Mouse (Mus musculus): ENCODE measurements at regions not wholly inside any gene's neighbourhood (a gene's known extent, or its start where the extent isn't known, plus 50 kb on each side); places are given as distances from the start of the nearest gene placed in this dataset.

DNA sequence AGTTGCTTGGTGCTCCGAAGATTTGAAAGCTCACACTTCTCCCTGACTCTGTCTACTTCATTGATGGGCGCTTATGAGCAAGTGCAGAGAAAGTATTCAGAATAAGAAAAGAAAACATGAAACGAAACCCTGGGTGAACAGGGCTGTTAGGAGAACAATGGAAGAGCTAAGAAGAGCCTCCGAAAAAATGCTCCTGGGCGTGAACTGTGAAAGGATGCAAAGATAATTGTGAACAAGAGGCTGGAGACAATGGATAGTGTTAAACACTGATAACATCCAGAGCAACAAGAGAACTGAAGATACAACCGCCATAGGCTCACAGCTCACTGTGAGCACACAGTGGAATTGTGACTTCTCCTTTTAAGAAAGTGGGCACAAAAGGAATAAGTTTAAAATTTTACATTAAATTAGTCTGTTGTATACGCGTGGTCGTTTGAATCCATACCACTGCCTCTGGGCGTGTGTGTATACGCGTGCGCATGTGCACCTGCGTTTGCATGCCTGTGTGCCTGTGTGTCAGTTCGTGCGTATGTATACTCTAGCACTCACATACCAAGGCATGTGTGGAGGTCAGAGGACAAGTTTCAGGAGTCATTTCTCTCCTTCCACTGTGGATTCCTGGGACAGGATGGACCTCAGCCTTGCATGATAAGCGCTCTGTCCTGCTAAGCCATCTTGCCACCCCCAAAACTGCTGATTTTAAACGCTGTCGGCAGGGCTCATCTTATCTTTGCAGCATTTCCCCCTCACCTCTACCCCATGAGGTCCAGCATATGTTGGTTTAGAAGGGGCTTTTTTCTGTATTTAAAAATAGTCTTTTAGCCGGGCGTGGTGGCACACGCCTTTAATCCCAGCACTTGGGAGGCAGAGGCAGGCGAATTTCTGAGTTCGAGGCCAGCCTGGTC is 113.0 kb upstream of the 1700016C15Rik start:
- Histone ChIP-seq H3K4me2 (ENCODE audit: low read depth, low read length) (no peak overlapping the region), H3K4me3 (ENCODE audit: low read depth, low read length) (no peak overlapping the region), H3K9me3 (ENCODE audit: control insufficient read depth, low read length) (no peaks in the 10 kb centered on the region), H3K27ac (replicated peaks; ENCODE audit: low read depth, low read length) (no peak overlapping the region), H3K36me3 (ENCODE audit: control insufficient read depth, insufficient read depth, low read length) (no peaks in the 10 kb centered on the region), H3K27me3 (replicated peaks; ENCODE audit: control insufficient read depth, insufficient read depth, low read length) (no peaks in the 10 kb centered on the region), H3K9ac (ENCODE audit: low read depth, low read length) (no peak overlapping the region), H3K4me1 (ENCODE audit: control insufficient read depth, insufficient read depth, low read length) (no peaks in the 10 kb centered on the region)
- no peak for DNase-seq (ENCODE audit: low spot score)
- no peak for ATAC-seq (ENCODE audit: low read depth)
- 85% methylated on average over 24 of the region's 24 CpGs for WGBS

DNA sequence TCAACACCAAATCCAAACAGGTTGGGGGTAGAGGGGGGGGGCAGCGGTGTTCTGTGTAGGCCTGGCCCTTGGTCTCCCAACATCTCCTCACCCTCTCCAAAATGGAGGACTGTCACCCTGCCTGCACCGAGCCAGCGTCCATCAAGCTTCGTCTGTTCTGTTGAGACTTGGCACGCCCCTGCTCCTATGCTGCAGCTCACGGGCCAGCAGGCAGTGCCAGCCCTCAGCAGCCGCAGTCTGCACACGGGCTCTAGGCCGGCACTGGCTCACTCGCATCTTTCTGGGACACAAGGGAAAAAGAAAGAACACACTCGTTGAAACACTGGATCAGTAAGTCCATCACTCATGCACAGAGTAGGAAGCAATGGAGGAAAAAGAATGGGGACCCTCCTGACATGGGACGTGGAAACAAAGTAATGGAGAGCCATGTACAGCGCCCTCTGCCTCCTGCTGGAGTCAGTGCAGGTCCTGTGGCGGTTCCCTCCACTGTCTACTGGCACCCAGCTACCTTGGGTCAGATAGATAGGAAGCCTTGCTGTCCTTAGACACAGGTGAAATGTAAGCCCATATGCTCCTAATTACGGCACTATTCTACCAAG is 109.0 kb upstream of the 1700016C15Rik start:
- DNase-seq (ENCODE audit: low spot score) (no peak), ATAC-seq (ENCODE audit: low read depth) (no peak)
- no peaks in the 10 kb centered on the region for H3K27me3 ChIP-seq (replicated peaks; ENCODE audit: control insufficient read depth, insufficient read depth, low read length)
- no peaks in the 10 kb centered on the region for H3K9me3 ChIP-seq (ENCODE audit: control insufficient read depth, low read length)
- H3K36me3 ChIP-seq (ENCODE audit: control insufficient read depth, insufficient read depth, low read length) = no peaks in the 10 kb centered on the region
- H3K27ac ChIP-seq (replicated peaks; ENCODE audit: low read depth, low read length) = no peak overlapping the region
- H3K4me1 ChIP-seq (ENCODE audit: control insufficient read depth, insufficient read depth, low read length) = no peaks in the 10 kb centered on the region
- H3K4me2 ChIP-seq (ENCODE audit: low read depth, low read length) = no peak overlapping the region
- 80% methylated on average over 15 of the region's 15 CpGs for WGBS
- no peak overlapping the region for H3K4me3 ChIP-seq (ENCODE audit: low read depth, low read length)
- H3K9ac ChIP-seq (ENCODE audit: low read depth, low read length) = no peak overlapping the region

DNA sequence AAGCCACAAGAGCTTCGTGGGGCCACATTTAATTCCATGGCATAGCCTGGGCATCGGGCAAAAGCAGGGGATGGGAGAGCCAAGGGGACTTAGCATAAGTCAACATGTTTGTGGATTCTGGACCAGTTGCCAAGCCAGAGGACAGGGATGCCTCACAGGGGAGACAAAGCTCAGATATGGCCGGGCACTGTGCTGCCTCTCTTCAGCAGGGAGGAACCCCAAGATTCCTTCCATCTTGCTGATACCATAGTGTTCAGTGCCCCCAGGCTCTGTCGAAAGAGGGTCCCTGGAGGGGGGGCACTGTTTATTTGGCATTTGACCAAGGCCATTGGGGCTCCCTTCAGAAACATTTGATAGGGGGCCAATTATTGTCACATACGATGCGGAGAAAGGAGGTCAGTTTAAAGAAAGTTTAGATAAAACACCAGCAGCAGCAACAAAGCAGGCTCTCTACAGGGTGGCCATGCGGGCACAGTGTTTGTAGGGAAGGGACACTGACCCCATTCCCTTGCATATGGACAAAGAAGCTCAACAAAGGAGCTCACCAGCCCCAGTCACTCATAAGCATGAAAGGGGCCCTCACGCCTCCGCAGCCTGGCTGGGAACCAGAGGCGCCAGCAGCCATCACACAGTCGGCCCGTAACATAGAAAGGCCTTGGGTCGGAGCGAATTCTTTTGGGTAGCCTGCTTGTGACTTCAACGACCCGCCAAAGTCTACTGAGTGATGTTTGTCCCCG is 107.6 kb upstream of the 1700016C15Rik start:
- Histone ChIP-seq H3K9ac (ENCODE audit: low read depth, low read length) (no peak overlapping the region), H3K4me1 (ENCODE audit: control insufficient read depth, insufficient read depth, low read length) (no peaks in the 10 kb centered on the region), H3K27me3 (replicated peaks; ENCODE audit: control insufficient read depth, insufficient read depth, low read length) (no peaks in the 10 kb centered on the region), H3K27ac (replicated peaks; ENCODE audit: low read depth, low read length) (no peak overlapping the region), H3K4me2 (ENCODE audit: low read depth, low read length) (no peak overlapping the region), H3K4me3 (ENCODE audit: low read depth, low read length) (no peak overlapping the region), H3K9me3 (ENCODE audit: control insufficient read depth, low read length) (no peaks in the 10 kb centered on the region), H3K36me3 (ENCODE audit: control insufficient read depth, insufficient read depth, low read length) (no peaks in the 10 kb centered on the region)
- 87% methylated on average over 17 of the region's 17 CpGs for WGBS
- no peak; the same call in 1 of the 2 replicates for ATAC-seq (ENCODE audit: low read depth)
- no peak for DNase-seq (ENCODE audit: low spot score)

DNA sequence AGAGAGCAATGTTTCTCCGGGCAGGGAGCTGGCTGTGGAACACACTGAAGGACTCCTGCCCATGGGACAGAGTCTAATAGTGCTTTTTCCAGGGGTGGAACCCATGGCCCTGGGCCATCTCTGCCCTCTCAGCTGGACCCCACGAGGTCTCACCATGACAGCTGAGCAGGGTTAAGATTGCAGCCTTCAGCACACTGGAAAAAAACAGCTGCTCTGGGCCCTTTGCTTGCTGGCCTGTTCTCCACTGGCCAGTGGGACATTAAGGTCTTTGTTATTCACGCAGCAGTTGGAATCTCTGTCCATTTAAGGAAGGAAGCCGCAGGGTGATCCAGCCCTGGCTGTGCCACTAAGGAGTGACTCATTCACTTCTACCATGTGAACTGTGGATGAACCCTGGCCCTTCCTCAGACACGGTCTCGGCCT is 106.3 kb upstream of the 1700016C15Rik start:
- Histone ChIP-seq H3K27me3 (replicated peaks; ENCODE audit: control insufficient read depth, insufficient read depth, low read length) (no peaks in the 10 kb centered on the region), H3K36me3 (ENCODE audit: control insufficient read depth, insufficient read depth, low read length) (no peaks in the 10 kb centered on the region), H3K27ac (replicated peaks; ENCODE audit: low read depth, low read length) (no peak overlapping the region), H3K4me1 (ENCODE audit: control insufficient read depth, insufficient read depth, low read length) (no peaks in the 10 kb centered on the region), H3K9ac (ENCODE audit: low read depth, low read length) (no peak overlapping the region), H3K4me3 (ENCODE audit: low read depth, low read length) (no peak overlapping the region), H3K9me3 (ENCODE audit: control insufficient read depth, low read length) (no peaks in the 10 kb centered on the region), H3K4me2 (ENCODE audit: low read depth, low read length) (no peak overlapping the region)
- ATAC-seq (ENCODE audit: low read depth) = peak; percentile 81
- DNase-seq (ENCODE audit: low spot score) = peak; percentile 80
- WGBS = 24% methylated on average over 6 of the region's 6 CpGs

DNA sequence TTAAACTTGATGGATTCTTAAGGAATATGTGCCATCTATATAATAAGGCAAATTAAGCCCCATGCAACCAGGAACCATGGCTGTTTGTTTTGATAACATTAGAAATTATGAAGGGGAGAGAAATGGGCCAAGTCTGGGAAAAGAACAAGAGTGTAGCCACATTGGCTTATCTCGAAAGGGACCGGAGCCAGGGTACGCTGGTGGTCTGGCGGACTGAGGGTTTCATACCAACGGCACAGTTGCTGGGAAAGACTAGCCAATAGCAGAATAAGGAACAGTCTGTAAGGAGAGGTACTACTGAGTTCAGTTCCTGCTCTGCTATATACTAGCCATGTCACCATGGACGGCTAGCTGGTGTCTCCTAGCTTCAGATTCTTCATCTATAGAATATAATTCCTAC is 105.9 kb upstream of the 1700016C15Rik start:
- Histone ChIP-seq H3K27ac (replicated peaks; ENCODE audit: low read depth, low read length) (no peak overlapping the region), H3K27me3 (replicated peaks; ENCODE audit: control insufficient read depth, insufficient read depth, low read length) (no peaks in the 10 kb centered on the region), H3K4me1 (ENCODE audit: control insufficient read depth, insufficient read depth, low read length) (no peaks in the 10 kb centered on the region), H3K4me3 (ENCODE audit: low read depth, low read length) (no peak overlapping the region), H3K9me3 (ENCODE audit: control insufficient read depth, low read length) (no peaks in the 10 kb centered on the region), H3K36me3 (ENCODE audit: control insufficient read depth, insufficient read depth, low read length) (no peaks in the 10 kb centered on the region), H3K9ac (ENCODE audit: low read depth, low read length) (no peak overlapping the region), H3K4me2 (ENCODE audit: low read depth, low read length) (no peak overlapping the region)
- no peak for DNase-seq (ENCODE audit: low spot score)
- 85% methylated on average over 6 of the region's 6 CpGs for WGBS
- 0 out of 2 replicates have a peak, but pooled peaks have one; percentile 31 for ATAC-seq (ENCODE audit: low read depth)

DNA sequence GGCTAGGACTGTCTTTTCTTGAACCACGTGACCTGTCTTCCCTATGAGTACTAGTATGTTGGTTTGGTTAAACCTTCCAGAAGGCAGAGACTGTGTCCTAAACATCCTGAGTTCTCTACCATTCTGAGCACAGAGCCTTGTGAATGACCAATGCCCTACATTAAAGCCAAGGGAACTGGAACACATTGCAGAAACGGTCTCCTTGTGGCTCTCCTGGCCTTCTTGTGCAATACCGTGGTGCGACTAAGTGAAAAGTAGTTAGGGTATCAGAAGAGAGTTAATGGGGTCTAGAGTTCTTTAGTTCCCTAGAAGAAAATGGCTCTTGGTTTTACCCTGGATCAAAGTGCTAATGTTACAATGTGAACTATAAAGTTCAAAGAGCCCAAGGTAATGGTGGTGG is 101.8 kb upstream of the 1700016C15Rik start:
- 94% methylated on average over 4 of the region's 4 CpGs for WGBS
- Histone ChIP-seq H3K36me3 (ENCODE audit: control insufficient read depth, insufficient read depth, low read length) (no peaks in the 10 kb centered on the region), H3K9me3 (ENCODE audit: control insufficient read depth, low read length) (no peaks in the 10 kb centered on the region), H3K27ac (replicated peaks; ENCODE audit: low read depth, low read length) (no peak overlapping the region), H3K4me1 (ENCODE audit: control insufficient read depth, insufficient read depth, low read length) (no peaks in the 10 kb centered on the region), H3K9ac (ENCODE audit: low read depth, low read length) (no peak overlapping the region), H3K4me3 (ENCODE audit: low read depth, low read length) (no peak overlapping the region), H3K27me3 (replicated peaks; ENCODE audit: control insufficient read depth, insufficient read depth, low read length) (no peaks in the 10 kb centered on the region), H3K4me2 (ENCODE audit: low read depth, low read length) (no peak overlapping the region)
- ATAC-seq (ENCODE audit: low read depth) (no peak), DNase-seq (ENCODE audit: low spot score) (no peak)

DNA sequence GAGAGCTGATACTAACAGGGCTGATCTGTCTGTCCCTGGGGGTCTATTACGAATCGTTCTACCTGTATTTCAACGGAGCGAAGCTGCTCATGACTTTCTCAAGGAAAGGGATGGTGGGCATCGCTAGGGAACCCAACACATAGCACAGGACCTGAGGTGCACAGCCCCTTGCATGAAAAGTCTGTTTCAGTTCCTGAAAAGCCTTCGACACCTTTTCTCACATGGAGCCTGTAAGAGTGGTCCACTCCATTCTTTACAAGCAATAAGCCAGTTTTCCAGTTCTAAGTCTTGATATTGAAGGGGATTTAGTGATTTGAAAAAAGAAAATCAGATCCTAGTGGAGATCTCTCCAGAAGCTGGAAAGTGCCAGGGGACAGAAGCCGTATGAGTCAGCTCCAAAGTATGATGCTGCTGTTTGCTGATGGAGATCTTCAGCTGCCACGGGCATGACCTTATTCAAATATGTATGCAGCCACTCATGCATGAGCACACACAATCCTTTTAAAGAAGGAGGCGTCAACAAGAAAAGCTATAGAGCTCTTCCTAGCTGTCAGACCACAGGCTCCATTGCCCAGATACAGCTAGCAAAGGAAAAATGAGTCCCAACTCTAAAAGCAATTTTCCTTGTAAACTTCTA is 95.5 kb upstream of the 1700016C15Rik start:
- no peaks in the 10 kb centered on the region for H3K27me3 ChIP-seq (replicated peaks; ENCODE audit: control insufficient read depth, insufficient read depth, low read length)
- DNase-seq (ENCODE audit: low spot score) = no peak
- ATAC-seq (ENCODE audit: low read depth) = peak; percentile 21; the same call in 1 of the 2 replicates
- no peak overlapping the region for H3K9ac ChIP-seq (ENCODE audit: low read depth, low read length)
- no peak overlapping the region for H3K27ac ChIP-seq (replicated peaks; ENCODE audit: low read depth, low read length)
- H3K36me3 ChIP-seq (ENCODE audit: control insufficient read depth, insufficient read depth, low read length) = no peaks in the 10 kb centered on the region
- H3K4me3 ChIP-seq (ENCODE audit: low read depth, low read length) = no peak overlapping the region
- no peaks in the 10 kb centered on the region; the same call in 1 of the 2 replicates for H3K4me1 ChIP-seq (ENCODE audit: control insufficient read depth, insufficient read depth, low read length)
- no peak overlapping the region for H3K4me2 ChIP-seq (ENCODE audit: low read depth, low read length)
- no peaks in the 10 kb centered on the region for H3K9me3 ChIP-seq (ENCODE audit: control insufficient read depth, low read length)
- 83% methylated on average over 9 of the region's 9 CpGs for WGBS

DNA sequence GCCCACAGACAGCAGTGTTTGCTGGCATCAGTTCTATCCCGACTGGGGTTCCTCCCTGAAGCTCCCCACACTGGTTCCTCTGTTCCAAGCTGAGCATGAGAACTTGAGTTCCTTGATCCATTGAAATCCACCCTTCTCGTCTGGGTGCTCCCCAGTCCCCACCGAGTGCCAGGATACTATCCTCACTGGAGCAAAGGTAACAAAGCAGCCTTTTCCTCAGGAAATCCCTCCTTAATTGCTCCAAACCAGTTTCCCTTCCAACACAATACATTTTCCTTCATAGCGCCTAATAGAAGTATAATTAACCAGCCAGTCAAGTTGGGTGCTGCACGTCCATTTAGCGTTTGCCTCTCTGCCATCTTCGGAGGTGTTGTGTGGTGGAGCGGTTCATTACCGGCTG is 92.6 kb upstream of the 1700016C15Rik start:
- no peak overlapping the region for H3K4me3 ChIP-seq (ENCODE audit: low read depth, low read length)
- ATAC-seq (ENCODE audit: low read depth) (no peak), DNase-seq (ENCODE audit: low spot score) (no peak)
- H3K4me2 ChIP-seq (ENCODE audit: low read depth, low read length) = no peak overlapping the region
- H3K9ac ChIP-seq (ENCODE audit: low read depth, low read length) = no peak overlapping the region
- no peaks in the 10 kb centered on the region for H3K27me3 ChIP-seq (replicated peaks; ENCODE audit: control insufficient read depth, insufficient read depth, low read length)
- no peaks in the 10 kb centered on the region for H3K36me3 ChIP-seq (ENCODE audit: control insufficient read depth, insufficient read depth, low read length)
- H3K9me3 ChIP-seq (ENCODE audit: control insufficient read depth, low read length) = no peaks in the 10 kb centered on the region
- peaks cover 14% of the 10 kb centered on the region for H3K4me1 ChIP-seq (ENCODE audit: control insufficient read depth, insufficient read depth, low read length)
- no peak overlapping the region for H3K27ac ChIP-seq (replicated peaks; ENCODE audit: low read depth, low read length)
- WGBS = 79% methylated on average over 9 of the region's 9 CpGs
